Mouse (Mus musculus) stomach, postnatal 0 days (tissue): ENCODE results near the gene Xbp1.

Experiments
- CTCF ChIP-seq: IDR thresholded peaks from 2 replicates; pipeline ENCODE4 v1.5.1; 2016; ENCODE audit warnings: antibody characterized with exemption, low read depth, mild to moderate bottlenecking, moderate library complexity
- EP300 ChIP-seq: optimal IDR thresholded peaks from 2 replicates; pipeline ENCODE3; 2016; ENCODE audit warnings: antibody characterized with exemption

- no peak for TF ChIP-seq CTCF
- no peak for TF ChIP-seq EP300
Observed at GRCm38 (mm10) chr11:5543281-5543680, 22.8 kb downstream of the Xbp1 start.
